Mouse (Mus musculus) limb, embryonic 14.5 days (tissue): ENCODE measurements around the gene Pex10. TPM values are rescaled to one million over a fixed set of nuclear protein-coding genes. Genes with fewer than 3 reads are reported as not detected.

ENCODE experiments used
- ATAC-seq: fragments of 200-750 bp; cut with Nextera tagmentation; 2 replicates; pipeline ENCODE4 v1.8.0; 2017; ENCODE audit warnings: low read depth, moderate number of reproducible peaks, moderate TSS enrichment; ENCODE audit not compliant: low FRiP score
- DNase-seq: peaks from one replicate; pipeline ENCODE4 v3.0.0-alpha.2; 2015; ENCODE audit warnings: low spot score
- H3K27ac ChIP-seq: fragments of 300-500 bp; sonication (generic); replicated peaks from 2 replicates; pipeline ENCODE4 v1.5.1; 2014; ENCODE audit warnings: low read depth, mild to moderate bottlenecking, low read length, moderate library complexity, mixed read lengths
- H3K27me3 ChIP-seq: fragments of 300-500 bp; sonication (generic); 2 replicates; pipeline ENCODE4 v1.6.1; 2014; ENCODE audit warnings: low read length, mixed read lengths; ENCODE audit not compliant: control insufficient read depth, insufficient read depth
- H3K36me3 ChIP-seq: fragments of 300-500 bp; sonication (generic); 2 replicates; pipeline ENCODE4 v1.6.1; 2014; ENCODE audit warnings: mild to moderate bottlenecking, low read length, moderate library complexity, mixed read lengths; ENCODE audit not compliant: control insufficient read depth, insufficient read depth
- H3K4me1 ChIP-seq: fragments of 300-500 bp; sonication (generic); 2 replicates; pipeline ENCODE4 v1.6.1; 2014; ENCODE audit warnings: antibody characterized with exemption, low read length, mixed read lengths; ENCODE audit not compliant: control insufficient read depth, insufficient read depth
- H3K4me2 ChIP-seq: fragments of 300-500 bp; sonication (generic); replicated peaks from 2 replicates; pipeline ENCODE4 v1.6.1; 2014; ENCODE audit warnings: low read depth, mild to moderate bottlenecking, low read length, moderate library complexity; ENCODE audit not compliant: severe bottlenecking
- H3K4me3 ChIP-seq: fragments of 300-500 bp; sonication (generic); replicated peaks from 2 replicates; pipeline ENCODE4 v1.5.1; 2014; ENCODE audit warnings: low read length
- H3K9ac ChIP-seq: fragments of 300-500 bp; sonication (generic); 2 replicates; pipeline ENCODE4 v1.6.1; 2014; ENCODE audit warnings: mild to moderate bottlenecking, low read depth, low read length, moderate library complexity; ENCODE audit not compliant: severe bottlenecking
- H3K9me3 ChIP-seq: fragments of 300-500 bp; sonication (generic); 2 replicates; pipeline ENCODE4 v1.6.1; 2016; ENCODE audit warnings: low read length; ENCODE audit not compliant: control insufficient read depth
- POLR2A ChIP-seq: fragments of 200-500 bp; IDR thresholded peaks from 2 replicates; pipeline ENCODE4 v1.8.0; 2012; ENCODE audit warnings: inconsistent platforms, mild to moderate bottlenecking, moderate library complexity, borderline replicate concordance; ENCODE audit not compliant: insufficient read depth, insufficient read length; ENCODE audit errors: extremely low read depth
- WGBS: fragments of 180-500 bp; shearing (Covaris S2); extraction: QIAGEN DNeasy Blood & Tissue Kit; methylation state at CpG from one replicate; pipeline ENCODE4 v1.1.7; 2014; 5-methylcytosine and 5-hydroxymethylcytosine counted together
- polyA plus RNA-seq, 2 experiments: library from polyadenylated mRNA; depleted of rRNA in 1 of 2; stranded (reverse) in 1 of 2; unstranded in 1 of 2; fragments of >200 nt; fragmentation: Nextera tagmentation in 1 of 2; extraction: Ambion mirVana in 1 of 2; gene quantifications; 2 replicates each; pipeline versions ENCODE4 v1.2.1 to v1.2.3; 2012 to 2014

The Pex10 gene
- polyA plus RNA-seq, 2 experiments: 6.7 to 24.4 TPM

DNA sequence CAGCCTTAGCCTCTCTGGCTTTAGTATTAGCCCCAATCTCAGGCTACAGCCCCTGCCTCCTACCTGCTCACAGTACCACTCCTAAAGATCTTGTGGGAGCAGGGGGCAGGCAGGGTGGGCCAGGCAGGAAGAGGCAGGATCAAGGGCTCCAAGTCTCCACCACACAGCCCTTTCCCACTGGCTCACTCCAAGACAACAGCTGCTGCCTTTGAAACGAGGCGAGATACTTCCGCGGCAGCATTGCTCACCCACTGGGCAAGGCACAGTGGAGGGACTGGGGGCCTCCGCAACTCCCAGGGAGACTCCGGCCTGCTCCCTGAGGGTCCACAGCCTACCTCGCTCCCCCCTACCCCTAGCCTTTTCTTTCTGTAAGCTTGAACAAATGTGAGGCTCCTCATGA, 32.6 kb upstream of the Pex10 start:
- H3K4me1 ChIP-seq: no peaks in the 10 kb centered on the region
- TF ChIP-seq POLR2A: no peak
- H3K27me3 ChIP-seq: no peaks in the 10 kb centered on the region
- H3K4me2 ChIP-seq: no peak overlapping the region
- DNase-seq (no peak), ATAC-seq (no peak)
- no peak overlapping the region for H3K27ac ChIP-seq
- H3K9me3 ChIP-seq: no peaks in the 10 kb centered on the region
- no peak overlapping the region for H3K9ac ChIP-seq
- H3K4me3 ChIP-seq: no peak overlapping the region
- WGBS: 32% methylated on average over 7 of the region's 7 CpGs
- no peaks in the 10 kb centered on the region for H3K36me3 ChIP-seq

- Histone ChIP-seq H3K4me1 (no peaks in the 10 kb centered on the region), H3K27me3 (no peaks in the 10 kb centered on the region), H3K27ac (no peak overlapping the region), H3K4me3 (no peak overlapping the region), H3K9ac (no peak overlapping the region), H3K4me2 (no peak overlapping the region), H3K36me3 (no peaks in the 10 kb centered on the region), H3K9me3 (no peaks in the 10 kb centered on the region)
- DNase-seq (no peak), ATAC-seq (no peak)
- WGBS: 61% methylated on average over 13 of the region's 13 CpGs
- TF ChIP-seq POLR2A: no peak
These were observed 32.0 kb upstream of the Pex10 start for GRCm38 (mm10) chr4:155034787-155035186.

DNA sequence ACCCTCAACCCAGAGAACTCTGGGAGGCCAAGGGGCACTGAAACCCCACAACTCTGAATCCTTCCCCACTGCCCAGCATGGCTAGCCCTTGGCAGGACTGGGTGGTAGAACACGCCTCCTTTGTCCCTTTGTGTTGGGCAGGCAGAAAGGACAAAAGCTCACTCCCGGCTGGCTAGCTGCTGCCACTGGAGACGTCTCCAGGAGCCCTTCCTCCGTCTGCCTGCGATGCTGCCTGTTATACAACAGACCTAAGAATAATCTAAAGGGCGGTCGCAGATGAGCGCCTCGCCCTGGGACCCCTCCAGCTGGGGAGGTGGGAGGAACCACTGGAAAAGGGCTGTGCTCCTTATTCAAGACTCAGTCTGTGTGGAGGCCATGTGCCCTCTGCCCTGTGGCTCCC, 26.6 kb upstream of the Pex10 start:
- Histone ChIP-seq H3K9me3 (no peaks in the 10 kb centered on the region), H3K27ac (no peak overlapping the region), H3K36me3 (no peaks in the 10 kb centered on the region), H3K4me1 (no peaks in the 10 kb centered on the region), H3K4me3 (no peak overlapping the region), H3K4me2 (no peak overlapping the region), H3K27me3 (peaks cover 51% of the 10 kb centered on the region), H3K9ac (no peak overlapping the region)
- DNase-seq: no peak
- TF ChIP-seq POLR2A: no peak
- no peak for ATAC-seq
- WGBS: 65% methylated on average over 9 of the region's 9 CpGs

DNA sequence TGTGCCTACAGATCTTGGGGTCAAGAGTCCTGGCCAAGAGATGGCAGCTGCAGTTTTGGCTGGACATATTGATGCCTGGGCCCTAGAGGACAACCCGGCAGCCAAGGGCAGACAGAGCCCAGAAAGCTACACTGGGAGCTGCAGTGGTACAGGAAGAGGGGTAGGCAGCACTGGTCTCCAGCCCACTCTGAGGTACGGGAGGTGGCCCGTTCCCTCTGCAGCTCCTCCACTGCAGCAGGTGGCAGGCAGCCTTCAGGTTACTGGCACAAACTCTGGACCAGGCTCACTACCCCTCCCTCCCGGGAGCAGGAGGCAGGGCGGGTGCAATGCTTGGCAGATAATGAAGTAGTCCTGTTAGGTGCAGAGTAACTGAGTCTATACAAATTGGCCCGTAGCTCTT, 26.1 kb upstream of the Pex10 start:
- no peaks in the 10 kb centered on the region for H3K4me1 ChIP-seq
- H3K9ac ChIP-seq: no peak overlapping the region
- H3K4me2 ChIP-seq: no peak overlapping the region
- H3K27me3 ChIP-seq: peaks cover 52% of the 10 kb centered on the region
- DNase-seq: no peak
- H3K27ac ChIP-seq: no peak overlapping the region
- H3K9me3 ChIP-seq: no peaks in the 10 kb centered on the region
- TF ChIP-seq POLR2A: no peak
- H3K4me3 ChIP-seq: no peak overlapping the region
- no peaks in the 10 kb centered on the region for H3K36me3 ChIP-seq
- WGBS: 76% methylated on average over 6 of the region's 6 CpGs
- no peak for ATAC-seq

DNA sequence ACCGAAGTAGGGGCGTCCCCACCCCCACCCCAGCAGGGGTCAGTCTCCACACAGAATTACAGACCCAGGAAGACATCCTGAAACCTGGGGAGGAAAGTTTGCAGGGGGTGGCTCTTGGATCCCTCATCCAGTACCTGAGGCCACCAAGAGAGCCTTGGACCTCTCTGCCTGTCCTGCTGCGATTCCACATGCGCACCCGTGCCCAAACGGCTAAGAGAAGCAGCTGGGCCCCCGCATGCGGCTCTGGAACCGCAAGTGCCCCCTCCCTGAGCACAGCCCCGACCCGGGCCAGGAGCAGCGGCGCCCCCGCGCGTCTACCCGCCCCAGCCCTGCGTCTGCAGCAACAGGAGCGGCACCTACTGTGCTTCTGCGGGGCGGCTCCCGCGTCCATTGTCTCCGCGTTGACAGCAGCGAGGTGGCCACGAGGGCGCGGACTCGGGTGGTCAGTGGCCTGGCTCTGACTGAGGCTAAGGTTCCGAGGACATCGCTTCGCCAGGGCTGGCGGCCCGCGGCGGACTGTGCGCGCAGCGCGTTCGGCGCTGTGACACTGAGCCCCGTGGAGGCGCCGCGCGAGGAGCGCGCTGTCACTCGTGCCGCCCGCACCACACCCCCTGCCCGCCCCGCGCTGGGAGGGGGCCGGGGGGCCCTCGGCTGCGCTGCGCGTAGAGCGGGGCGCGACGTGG, 24.1 kb upstream of the Pex10 start:
- TF ChIP-seq POLR2A: no peak
- 2% methylated on average over 55 of the region's 65 CpGs for WGBS
- ATAC-seq (no peak), DNase-seq (no peak)
- Histone ChIP-seq H3K4me1 (no peaks in the 10 kb centered on the region), H3K9me3 (no peaks in the 10 kb centered on the region), H3K4me3 (peak overlapping the region; percentile 37), H3K4me2 (peak overlapping the region; percentile 64), H3K36me3 (no peaks in the 10 kb centered on the region), H3K27ac (no peak overlapping the region), H3K27me3 (peaks cover 52% of the 10 kb centered on the region), H3K9ac (peak overlapping the region; percentile 46)

DNA sequence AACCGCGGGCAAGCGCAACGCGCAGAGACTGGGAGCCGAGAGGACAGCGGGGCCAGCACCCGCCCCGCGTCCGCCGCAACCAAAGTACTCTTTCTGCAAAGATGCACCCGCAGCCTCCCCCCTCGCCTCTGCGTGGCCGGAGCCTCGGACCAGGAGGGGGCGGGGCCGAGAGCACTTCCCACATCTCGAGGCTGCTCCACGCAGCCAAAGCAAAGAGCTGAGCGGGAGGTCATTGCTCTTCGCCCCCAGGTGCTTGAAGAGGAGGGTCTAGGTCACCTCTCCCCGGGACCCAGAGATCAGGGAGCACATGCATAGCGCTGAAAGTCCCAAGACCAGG, 23.6 kb upstream of the Pex10 start:
- under 1% methylated on average over 24 of the region's 25 CpGs for WGBS
- peak overlapping the region; percentile 46 for H3K9ac ChIP-seq
- no peaks in the 10 kb centered on the region for H3K9me3 ChIP-seq
- ATAC-seq: no peak
- H3K4me3 ChIP-seq: peak overlapping the region; percentile 37
- DNase-seq: no peak
- H3K27ac ChIP-seq: no peak overlapping the region
- TF ChIP-seq POLR2A: no peak
- no peaks in the 10 kb centered on the region for H3K4me1 ChIP-seq
- peaks cover 52% of the 10 kb centered on the region for H3K27me3 ChIP-seq
- H3K36me3 ChIP-seq: no peaks in the 10 kb centered on the region
- peak overlapping the region; percentile 64 for H3K4me2 ChIP-seq
